Mouse (Mus musculus): ENCODE measurements around the gene Selenow.

The Selenow gene

GRCm38 (mm10) chr7:15901366-15902048 is 20.7 kb downstream of the Selenow start:
- no peak for DNase-seq

GRCm38 (mm10) chr7:15894251-15894650 is 28.0 kb downstream of the Selenow start:
- no peak for DNase-seq

- DNase-seq, result no peak
Measured at GRCm38 (mm10) chr7:15884127-15884526, 38.1 kb downstream of the Selenow start.

- no peak for DNase-seq
Measured at GRCm38 (mm10) chr7:15882317-15882716, 39.9 kb downstream of the Selenow start, which contains the start of gene Crxos. Gene Crxos (plus strand): TSS chr7:15882617.

GRCm38 (mm10) chr7:15881831-15882230 is 40.4 kb downstream of the Selenow start:
- no peak for DNase-seq

- DNase-seq, result no peak
Measured at GRCm38 (mm10) chr7:15881388-15881787, 40.8 kb downstream of the Selenow start.

GRCm38 (mm10) chr7:15879756-15880155 is 42.4 kb downstream of the Selenow start, which contains the start of gene Crx:
Gene Crx (minus strand): TSS chr7:15879968.
- no peak for DNase-seq
